Mouse (Mus musculus): ENCODE measurements around the gene Espn. TPM values are rescaled to one million over a fixed set of nuclear protein-coding genes. Genes with fewer than 3 reads are reported as not detected.

Espn gene
- total RNA-seq, 2 experiments from 2014 or later: not detected

DNA sequence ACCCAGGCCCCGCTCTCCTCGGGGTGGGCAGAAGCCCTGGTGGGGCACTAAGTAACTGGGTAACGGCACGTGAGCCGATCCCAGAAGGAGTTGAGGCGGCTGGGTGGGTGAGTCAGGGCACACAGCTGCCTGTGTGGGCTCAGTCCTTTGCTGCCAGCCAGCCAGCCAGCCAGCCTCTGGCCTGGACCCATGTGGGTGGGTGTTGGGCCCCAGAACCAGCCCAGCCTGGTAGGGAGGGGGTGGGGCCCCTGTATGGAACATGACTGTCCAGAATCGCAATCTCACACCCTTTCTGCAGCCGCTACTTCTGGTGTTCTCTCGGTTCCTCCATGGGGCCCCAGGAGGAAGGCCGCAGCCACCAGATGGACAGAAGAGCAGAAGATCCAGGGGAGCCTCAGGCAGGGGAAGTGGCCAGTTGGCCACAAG is 74.1 kb downstream of the Espn start:
- ATAC-seq (replicated peaks; ENCODE audit: poor library complexity, severe bottlenecking): peak; percentile 88

DNA sequence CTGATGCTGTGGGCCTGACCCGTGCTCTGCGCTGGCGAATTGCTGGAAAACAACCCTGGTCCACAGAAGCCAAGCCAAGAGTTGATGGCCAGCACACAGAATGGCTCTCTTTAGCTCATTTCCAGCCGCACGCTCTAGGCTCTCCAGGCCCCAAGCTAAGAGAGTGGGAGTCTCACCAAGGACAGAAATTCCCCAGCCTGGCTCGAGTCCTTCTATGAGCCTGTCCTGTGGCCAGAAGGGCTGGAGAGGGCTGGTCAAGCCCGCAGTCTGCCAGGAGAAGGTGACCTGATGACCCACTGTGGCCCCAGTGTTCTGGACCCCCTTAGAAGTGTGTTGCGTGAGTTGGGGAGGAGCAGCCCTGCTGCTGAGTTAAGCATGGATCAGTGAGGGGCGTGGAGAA is 75.0 kb downstream of the Espn start:
- ATAC-seq (replicated peaks; ENCODE audit: poor library complexity, severe bottlenecking): no peak

DNA sequence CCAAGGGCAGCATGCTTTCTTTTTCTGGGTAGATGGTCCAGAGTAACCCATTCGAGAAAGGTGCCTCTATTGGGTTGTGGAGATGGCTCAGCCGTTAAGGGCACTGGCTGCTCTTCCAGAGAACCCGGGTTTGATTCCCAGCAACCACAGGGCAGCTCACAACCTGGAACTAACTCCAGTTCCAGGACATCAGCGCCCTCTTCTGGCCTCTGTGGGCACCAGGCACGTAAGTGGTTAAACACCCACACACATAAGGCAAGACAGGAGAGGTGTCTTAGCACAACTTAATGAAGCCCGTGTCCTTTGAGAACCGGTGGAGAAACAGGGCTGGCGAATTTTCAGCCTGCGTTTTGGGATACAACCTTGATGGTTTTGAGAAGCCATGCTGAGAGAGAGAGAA is 77.6 kb downstream of the Espn start:
- no peak for ATAC-seq (replicated peaks; ENCODE audit: poor library complexity, severe bottlenecking)

DNA sequence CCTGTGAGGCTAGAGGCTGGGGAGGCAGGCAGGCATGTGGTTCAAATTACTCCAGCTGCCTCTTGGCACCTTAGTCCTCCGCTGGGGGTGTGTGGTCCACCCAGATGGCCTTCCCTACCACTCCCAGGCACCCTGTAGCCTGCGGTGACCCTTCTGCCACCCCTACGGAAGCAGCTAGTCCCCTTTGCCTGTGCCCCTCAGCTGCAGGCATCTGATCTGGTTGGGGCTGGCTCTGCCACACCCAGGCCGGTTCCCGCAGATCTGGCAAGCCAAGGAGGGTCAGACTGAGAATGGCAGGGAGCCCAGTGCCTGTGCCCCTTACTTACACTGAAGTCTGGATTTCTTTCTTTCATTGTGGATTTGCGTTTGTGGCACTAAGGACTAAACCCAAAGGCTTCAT is 78.5 kb downstream of the Espn start:
- no peak for ATAC-seq (replicated peaks; ENCODE audit: poor library complexity, severe bottlenecking)

DNA sequence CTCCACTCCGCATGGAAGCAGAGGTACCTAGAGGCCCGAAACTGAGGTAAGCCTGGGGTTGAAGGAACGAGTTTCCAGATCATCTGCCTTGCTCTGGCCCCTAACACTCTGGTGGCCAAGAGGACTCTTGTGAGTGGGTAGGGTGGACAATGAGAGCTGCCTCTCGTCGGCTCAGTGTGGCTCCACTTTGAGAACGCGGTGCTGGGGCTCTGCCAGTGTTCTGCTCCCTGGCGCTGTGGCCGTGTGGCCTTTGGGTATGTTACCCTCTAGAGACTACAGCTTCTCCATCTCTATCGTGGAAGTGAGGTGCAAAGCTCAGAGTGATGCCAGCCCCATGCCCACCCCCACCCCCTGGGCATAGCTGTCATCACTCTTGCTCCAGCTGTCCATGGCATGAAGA is 79.5 kb downstream of the Espn start:
- ATAC-seq (replicated peaks; ENCODE audit: poor library complexity, severe bottlenecking): peak; percentile 6

DNA sequence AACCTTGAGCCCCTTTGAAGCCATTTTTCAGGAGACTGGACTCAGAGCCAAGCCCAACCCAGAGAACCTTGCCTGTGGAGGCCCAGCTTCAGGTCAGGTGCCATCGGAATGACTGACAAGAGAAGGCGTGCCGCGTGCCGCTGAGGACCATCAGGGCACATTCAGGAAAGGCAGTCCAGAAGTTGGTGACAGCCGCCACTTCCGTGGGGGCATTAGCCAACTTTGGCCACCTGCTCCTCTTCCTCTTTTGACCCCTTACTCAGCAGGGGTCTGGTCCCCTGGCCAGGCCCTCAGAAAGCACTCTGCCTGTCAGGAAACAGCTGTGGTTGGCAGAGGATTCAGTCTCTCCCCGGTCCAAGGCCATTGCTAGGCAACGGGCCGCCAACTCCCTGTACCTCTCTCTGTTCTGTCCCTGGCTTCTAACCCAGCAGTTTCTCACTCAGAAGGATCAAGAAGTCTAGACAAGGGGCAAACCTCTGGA is 80.0 kb downstream of the Espn start, which contains the start of gene Plekhg5:
Gene Plekhg5 (plus strand): TSS at position 378 of the 481 bp plus-strand sequence.
- ATAC-seq (replicated peaks; ENCODE audit: poor library complexity, severe bottlenecking): peak; percentile 88

DNA sequence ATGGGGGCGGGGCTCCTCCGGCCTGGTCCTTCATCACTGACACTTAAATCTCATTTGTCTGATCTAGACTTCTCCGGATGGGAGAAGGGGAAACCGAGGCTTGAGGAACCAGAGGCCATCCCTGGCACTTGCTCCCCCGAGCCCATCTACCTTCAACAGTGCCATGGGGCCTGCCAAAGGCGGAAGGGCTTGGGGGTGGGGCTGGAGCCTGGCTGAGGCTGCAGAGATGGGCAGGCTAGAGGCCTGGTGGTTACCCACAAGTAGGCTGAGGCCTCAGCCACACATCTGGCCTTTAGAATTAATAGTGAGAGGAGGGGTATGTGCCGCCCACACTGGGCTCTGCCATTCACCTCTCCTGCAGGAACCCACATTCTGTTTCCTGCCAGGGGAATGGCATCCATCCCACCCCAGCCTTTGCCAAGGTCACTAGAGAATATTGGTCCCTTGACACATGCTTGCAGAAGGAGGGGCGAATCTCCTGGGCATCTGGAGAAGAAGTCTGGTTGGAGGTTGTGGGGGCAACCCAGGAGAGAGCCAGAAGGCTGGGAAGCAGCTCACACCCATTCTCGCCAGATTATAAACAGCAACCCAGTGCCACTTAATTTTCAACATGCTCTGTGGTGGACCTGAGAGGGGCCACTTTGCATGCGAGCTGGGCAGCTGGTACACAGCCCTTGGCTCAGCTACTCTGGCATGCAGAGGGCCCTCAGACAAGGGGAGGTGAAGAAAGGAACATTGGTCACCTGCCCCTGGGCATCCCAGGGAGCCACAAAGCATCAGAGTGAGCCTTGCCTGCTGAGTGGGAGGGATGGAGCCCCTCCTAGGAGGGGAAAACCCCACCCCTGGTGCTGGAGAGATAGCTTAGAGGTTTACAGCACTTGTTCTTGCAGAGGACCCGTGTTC is 81.4 kb downstream of the Espn start:
- ATAC-seq (replicated peaks; ENCODE audit: poor library complexity, severe bottlenecking): peak; percentile 13; the same call in 1 of the 2 replicates

Other genes starting within 250 kb of the Espn start
- gene Dnajc11, start 218.7 kb downstream of the Espn start, total RNA-seq (2014; fragmentation: Nextera tagmentation): 73.5 and 77.5 TPM in 2 replicates
- gene Dnajc11, start 218.7 kb downstream of the Espn start, total RNA-seq (2017): 57.8 and 71.2 TPM in 2 replicates
- gene Thap3, start 163.4 kb downstream of the Espn start, total RNA-seq (2014; fragmentation: Nextera tagmentation): 10.4 and 14.0 TPM in 2 replicates
- 4.9 and 10.8 TPM in 2 replicates for gene Thap3, start 163.4 kb downstream of the Espn start, total RNA-seq (2017)
- 1.4 and 5.7 TPM in 2 replicates for gene Phf13, start 156.1 kb downstream of the Espn start, total RNA-seq (2014; fragmentation: Nextera tagmentation)
- gene Phf13, start 156.1 kb downstream of the Espn start, total RNA-seq (2017): 2.1 and 2.4 TPM in 2 replicates
- gene Klhl21, start 143.6 kb downstream of the Espn start, total RNA-seq (2014; fragmentation: Nextera tagmentation): 9.8 and 11.6 TPM in 2 replicates
- gene Klhl21, start 143.6 kb downstream of the Espn start, total RNA-seq (2017): 4.3 and 6.3 TPM in 2 replicates
- gene Zbtb48, start 124.7 kb downstream of the Espn start, total RNA-seq (2014; fragmentation: Nextera tagmentation): 9.2 and 15.7 TPM in 2 replicates
- gene Zbtb48, start 124.7 kb downstream of the Espn start, total RNA-seq (2017): 5.2 and 10.3 TPM in 2 replicates
- 1.6 and 3.2 TPM in 2 replicates for gene Tas1r1, start 113.8 kb downstream of the Espn start, total RNA-seq (2014; fragmentation: Nextera tagmentation)
- 1.0 and 2.6 TPM in 2 replicates for gene Tas1r1, start 113.8 kb downstream of the Espn start, total RNA-seq (2017)
- gene Nol9, start 113.0 kb downstream of the Espn start, total RNA-seq (2014; fragmentation: Nextera tagmentation): 33.7 and 36.5 TPM in 2 replicates
- 30.7 and 40.0 TPM in 2 replicates for gene Nol9, start 113.0 kb downstream of the Espn start, total RNA-seq (2017)
- 0.34 and 7.6 TPM in 2 replicates for gene Plekhg5, start 79.9 kb downstream of the Espn start, total RNA-seq (2014; fragmentation: Nextera tagmentation)
- 1.8 and 2.2 TPM in 2 replicates for gene Plekhg5, start 79.9 kb downstream of the Espn start, total RNA-seq (2017)
- not detected in 2 replicates for gene Tnfrsf25, start 36.4 kb downstream of the Espn start, total RNA-seq (2014; fragmentation: Nextera tagmentation)
- 1.6 TPM in 1 of 2 replicates, not detected in the other for gene Tnfrsf25, start 36.4 kb downstream of the Espn start, total RNA-seq (2017)
- not detected in 2 replicates for gene Hes2, start 6.5 kb upstream of the Espn start, total RNA-seq (2014; fragmentation: Nextera tagmentation)
- not detected in 2 replicates for gene Hes2, start 6.5 kb upstream of the Espn start, total RNA-seq (2017)
- 124 and 134 TPM in 2 replicates for gene Acot7, start 25.8 kb upstream of the Espn start, total RNA-seq (2014; fragmentation: Nextera tagmentation)
- 79.4 and 89.5 TPM in 2 replicates for gene Acot7, start 25.8 kb upstream of the Espn start, total RNA-seq (2017)
- not detected in 2 replicates for gene Gpr153, start 121.9 kb upstream of the Espn start, total RNA-seq (2014; fragmentation: Nextera tagmentation)
- not detected in 2 replicates for gene Gpr153, start 121.9 kb upstream of the Espn start, total RNA-seq (2017)
- gene Hes3, start 139.3 kb upstream of the Espn start, total RNA-seq (2014; fragmentation: Nextera tagmentation): not detected in 2 replicates
- gene Hes3, start 139.3 kb upstream of the Espn start, total RNA-seq (2017): not detected in 2 replicates
- 14.3 and 17.9 TPM in 2 replicates for gene Icmt, start 144.9 kb upstream of the Espn start, total RNA-seq (2014; fragmentation: Nextera tagmentation)
- 13.0 and 13.9 TPM in 2 replicates for gene Icmt, start 144.9 kb upstream of the Espn start, total RNA-seq (2017)
- gene Rnf207, start 166.6 kb upstream of the Espn start, total RNA-seq (2014; fragmentation: Nextera tagmentation): not detected in 2 replicates
- not detected in 2 replicates for gene Rnf207, start 166.6 kb upstream of the Espn start, total RNA-seq (2017)
- gene Rpl22, start 173.4 kb upstream of the Espn start, total RNA-seq (2014; fragmentation: Nextera tagmentation): 1,942 and 1,984 TPM in 2 replicates
- 2,435 and 2,975 TPM in 2 replicates for gene Rpl22, start 173.4 kb upstream of the Espn start, total RNA-seq (2017)
- gene Chd5, start 186.3 kb upstream of the Espn start, total RNA-seq (2014; fragmentation: Nextera tagmentation): not detected in 2 replicates
- 0.04 TPM in 1 of 2 replicates, not detected in the other for gene Chd5, start 186.3 kb upstream of the Espn start, total RNA-seq (2017)